Mouse (Mus musculus) left cerebral cortex, postnatal 36 days (tissue): ENCODE measurements at regions not wholly inside any gene's neighbourhood (a gene's known extent, or its start where the extent isn't known, plus 50 kb on each side); places are given as distances from the start of the nearest gene placed in this dataset.
A peak's percentile ranks its signal among the peaks of the same experiment; 100 is the strongest.

Experiments used
- DNase-seq, 2 experiments: peaks; one replicate each; pipeline ENCODE4 v3.0.0; 2021 to 2022; ENCODE audit warnings: low spot score in 2 of 2, mixed read lengths in 1 of 2
- intact Hi-C: fragments of 180-260 bp; cut with DNase I; formaldehyde crosslinking; loops from one replicate; pipeline ENCODE4 v1.15.1; 2025

GRCm38 (mm10) chr8:113551454-113552273 lies 83.7 kb upstream of the Mon1b start:
- intact Hi-C loops = no loop called here

GRCm38 (mm10) chr8:113552826-113553225 lies 82.6 kb upstream of the Mon1b start:
- DNase-seq = no peak
- intact Hi-C loops = no loop called here

More at GRCm38 (mm10) chr8:113551454-113552273, 83.7 kb upstream of the Mon1b start:
- DNase-seq = no peak

GRCm38 (mm10) chr8:113554700-113555455 lies 80.5 kb upstream of the Mon1b start:
- intact Hi-C loops = no loop called here
- no peak for DNase-seq

GRCm38 (mm10) chr8:113556994-113557393 lies 78.4 kb upstream of the Mon1b start:
- intact Hi-C loops = no loop called here
- no peak for DNase-seq

- no peak for DNase-seq
- intact Hi-C loops = loop anchor here (5.0 to 10.0 kb wide), 2 partner anchors 606 to 1519 kb away; no protein-coding TSS in a partner anchor
These were observed 54.3 kb upstream of the Mon1b start for GRCm38 (mm10) chr8:113581098-113581497.

- DNase-seq = no peak
- intact Hi-C loops = loop anchor here (1.0 to 10.0 kb wide), 4 partner anchors 607 to 1535 kb away; partner anchors contain the start of gene Cntnap4
These were observed 53.7 kb upstream of the Mon1b start for GRCm38 (mm10) chr8:113581704-113582103.

GRCm38 (mm10) chr8:113582180-113582975 lies 53.0 kb upstream of the Mon1b start:
- DNase-seq = peak; percentile 18 to 23
- intact Hi-C loops = loop anchor here (1.0 to 10.0 kb wide), 4 partner anchors 608 to 1536 kb away; partner anchors contain the start of gene Cntnap4

- intact Hi-C loops = loop anchor here (2.0 to 10.0 kb wide), 3 partner anchors 609 to 1522 kb away; partner anchors contain the start of gene Cntnap4
- no peak for DNase-seq
These were observed 51.6 kb upstream of the Mon1b start for GRCm38 (mm10) chr8:113583801-113584200.
